Mouse (Mus musculus): ENCODE data around the gene C8a. TPM values are rescaled to one million over a fixed set of nuclear protein-coding genes. Genes with fewer than 3 reads are reported as not detected.

The C8a gene
- polyA plus RNA-seq (2014; fragmentation: Nextera tagmentation; extraction: Ambion mirVana): 0.11 TPM in 1 of 2 replicates, not detected in the other

- H3K4me2 ChIP-seq (ENCODE audit: low read length): no peak within 1 kb of the TSS
- no peaks in the 10 kb centered on the region for H3K9me3 ChIP-seq (ENCODE audit: control insufficient read depth, low read length)
- WGBS: 93% methylated on average over 3 of the region's 3 CpGs
- H3K9ac ChIP-seq (replicated peaks; ENCODE audit: low read length): no peak within 1 kb of the TSS
- no peak within 1 kb of the TSS for H3K27ac ChIP-seq (replicated peaks; ENCODE audit: low read depth, low read length)
- H3K27me3 ChIP-seq (ENCODE audit: control insufficient read depth, insufficient read depth, low read length): no peaks in the 10 kb centered on the region
- no peak within 1 kb of the TSS for H3K4me3 ChIP-seq (replicated peaks; ENCODE audit: low read depth, low read length)
- no peaks in the 10 kb centered on the region for H3K36me3 ChIP-seq (ENCODE audit: control insufficient read depth, insufficient read depth, low read length)
- no peak for DNase-seq
- no peak for ATAC-seq (ENCODE audit: low FRiP score, low TSS enrichment)
- no peaks in the 10 kb centered on the region for H3K4me1 ChIP-seq (ENCODE audit: control insufficient read depth, insufficient read depth, low read length)
Observed at GRCm38 (mm10) chr4:104876323-104876722, at the start of gene C8a. C8a (minus strand) TSS chr4:104876398.

GRCm38 (mm10) chr4:104925383-104925782 is 49.2 kb upstream of the C8a start:
- no peak overlapping the region for H3K4me3 ChIP-seq (replicated peaks; ENCODE audit: low read depth, low read length)
- no peaks in the 10 kb centered on the region for H3K9me3 ChIP-seq (ENCODE audit: control insufficient read depth, low read length)
- H3K9ac ChIP-seq (replicated peaks; ENCODE audit: low read length): no peak overlapping the region
- H3K36me3 ChIP-seq (ENCODE audit: control insufficient read depth, insufficient read depth, low read length): no peaks in the 10 kb centered on the region
- WGBS: 87% methylated on average over 5 of the region's 5 CpGs
- DNase-seq (no peak), ATAC-seq (ENCODE audit: low FRiP score, low TSS enrichment) (no peak)
- no peak overlapping the region for H3K27ac ChIP-seq (replicated peaks; ENCODE audit: low read depth, low read length)
- no peak overlapping the region for H3K4me2 ChIP-seq (ENCODE audit: low read length)
- H3K27me3 ChIP-seq (ENCODE audit: control insufficient read depth, insufficient read depth, low read length): no peaks in the 10 kb centered on the region
- no peaks in the 10 kb centered on the region for H3K4me1 ChIP-seq (ENCODE audit: control insufficient read depth, insufficient read depth, low read length)

GRCm38 (mm10) chr4:104918017-104918416 is 41.8 kb upstream of the C8a start:
- no peaks in the 10 kb centered on the region for H3K4me1 ChIP-seq (ENCODE audit: control insufficient read depth, insufficient read depth, low read length)
- H3K36me3 ChIP-seq (ENCODE audit: control insufficient read depth, insufficient read depth, low read length): no peaks in the 10 kb centered on the region
- DNase-seq (no peak), ATAC-seq (ENCODE audit: low FRiP score, low TSS enrichment) (no peak)
- H3K4me3 ChIP-seq (replicated peaks; ENCODE audit: low read depth, low read length): no peak overlapping the region
- H3K9ac ChIP-seq (replicated peaks; ENCODE audit: low read length): no peak overlapping the region
- H3K27ac ChIP-seq (replicated peaks; ENCODE audit: low read depth, low read length): no peak overlapping the region
- H3K9me3 ChIP-seq (ENCODE audit: control insufficient read depth, low read length): no peaks in the 10 kb centered on the region
- no peaks in the 10 kb centered on the region for H3K27me3 ChIP-seq (ENCODE audit: control insufficient read depth, insufficient read depth, low read length)
- H3K4me2 ChIP-seq (ENCODE audit: low read length): no peak overlapping the region
- WGBS: 87% methylated on average over 6 of the region's 6 CpGs

GRCm38 (mm10) chr4:104914711-104915247 is 38.6 kb upstream of the C8a start:
- H3K4me3 ChIP-seq (replicated peaks; ENCODE audit: low read depth, low read length): no peak overlapping the region
- H3K36me3 ChIP-seq (ENCODE audit: control insufficient read depth, insufficient read depth, low read length): no peaks in the 10 kb centered on the region
- no peak overlapping the region for H3K9ac ChIP-seq (replicated peaks; ENCODE audit: low read length)
- no peaks in the 10 kb centered on the region for H3K27me3 ChIP-seq (ENCODE audit: control insufficient read depth, insufficient read depth, low read length)
- no peaks in the 10 kb centered on the region for H3K4me1 ChIP-seq (ENCODE audit: control insufficient read depth, insufficient read depth, low read length)
- no peaks in the 10 kb centered on the region for H3K9me3 ChIP-seq (ENCODE audit: control insufficient read depth, low read length)
- ATAC-seq (ENCODE audit: low FRiP score, low TSS enrichment) (no peak), DNase-seq (no peak)
- H3K27ac ChIP-seq (replicated peaks; ENCODE audit: low read depth, low read length): no peak overlapping the region
- WGBS: 72% methylated on average over 6 of the region's 6 CpGs
- H3K4me2 ChIP-seq (ENCODE audit: low read length): no peak overlapping the region

- Histone ChIP-seq H3K4me3 (replicated peaks; ENCODE audit: low read depth, low read length) (no peak within 1 kb of the TSS), H3K4me2 (ENCODE audit: low read length) (peak within 1 kb of the TSS; percentile 39), H3K36me3 (ENCODE audit: control insufficient read depth, insufficient read depth, low read length) (no peaks in the 10 kb centered on the region), H3K27ac (replicated peaks; ENCODE audit: low read depth, low read length) (no peak within 1 kb of the TSS), H3K9me3 (ENCODE audit: control insufficient read depth, low read length) (no peaks in the 10 kb centered on the region), H3K4me1 (ENCODE audit: control insufficient read depth, insufficient read depth, low read length) (no peaks in the 10 kb centered on the region), H3K9ac (replicated peaks; ENCODE audit: low read length) (no peak within 1 kb of the TSS), H3K27me3 (ENCODE audit: control insufficient read depth, insufficient read depth, low read length) (no peaks in the 10 kb centered on the region)
- 24% methylated on average over 23 of the region's 23 CpGs for WGBS
- no peak for ATAC-seq (ENCODE audit: low FRiP score, low TSS enrichment)
- DNase-seq: no peak
Observed at GRCm38 (mm10) chr4:104913291-104914129, 37.3 kb upstream of the C8a start, which contains the start of gene Fyb2. Fyb2 (plus strand) TSS chr4:104913456.

GRCm38 (mm10) chr4:104911685-104912084 is 35.5 kb upstream of the C8a start:
- no peak overlapping the region for H3K27ac ChIP-seq (replicated peaks; ENCODE audit: low read depth, low read length)
- H3K9ac ChIP-seq (replicated peaks; ENCODE audit: low read length): no peak overlapping the region
- H3K4me3 ChIP-seq (replicated peaks; ENCODE audit: low read depth, low read length): no peak overlapping the region
- no peaks in the 10 kb centered on the region for H3K4me1 ChIP-seq (ENCODE audit: control insufficient read depth, insufficient read depth, low read length)
- no peaks in the 10 kb centered on the region for H3K27me3 ChIP-seq (ENCODE audit: control insufficient read depth, insufficient read depth, low read length)
- DNase-seq (peak; percentile 77), ATAC-seq (ENCODE audit: low FRiP score, low TSS enrichment) (no peak)
- no peaks in the 10 kb centered on the region for H3K9me3 ChIP-seq (ENCODE audit: control insufficient read depth, low read length)
- 34% methylated on average over 7 of the region's 7 CpGs for WGBS
- no peak overlapping the region for H3K4me2 ChIP-seq (ENCODE audit: low read length)
- no peaks in the 10 kb centered on the region for H3K36me3 ChIP-seq (ENCODE audit: control insufficient read depth, insufficient read depth, low read length)

- ATAC-seq (ENCODE audit: low FRiP score, low TSS enrichment) (peak; percentile 55; the same call in 1 of the 2 replicates), DNase-seq (peak; percentile 76)
- Histone ChIP-seq H3K9me3 (ENCODE audit: control insufficient read depth, low read length) (no peaks in the 10 kb centered on the region), H3K27me3 (ENCODE audit: control insufficient read depth, insufficient read depth, low read length) (no peaks in the 10 kb centered on the region), H3K9ac (replicated peaks; ENCODE audit: low read length) (no peak overlapping the region), H3K4me3 (replicated peaks; ENCODE audit: low read depth, low read length) (no peak overlapping the region), H3K27ac (replicated peaks; ENCODE audit: low read depth, low read length) (no peak overlapping the region), H3K36me3 (ENCODE audit: control insufficient read depth, insufficient read depth, low read length) (no peaks in the 10 kb centered on the region), H3K4me1 (ENCODE audit: control insufficient read depth, insufficient read depth, low read length) (no peaks in the 10 kb centered on the region), H3K4me2 (ENCODE audit: low read length) (no peak overlapping the region)
- WGBS: 62% methylated on average over 6 of the region's 6 CpGs
Observed at GRCm38 (mm10) chr4:104905049-104905448, 28.9 kb upstream of the C8a start.

GRCm38 (mm10) chr4:104902836-104903235 is 26.6 kb upstream of the C8a start:
- Histone ChIP-seq H3K9me3 (ENCODE audit: control insufficient read depth, low read length) (no peaks in the 10 kb centered on the region), H3K27ac (replicated peaks; ENCODE audit: low read depth, low read length) (no peak overlapping the region), H3K9ac (replicated peaks; ENCODE audit: low read length) (no peak overlapping the region), H3K4me3 (replicated peaks; ENCODE audit: low read depth, low read length) (no peak overlapping the region), H3K4me1 (ENCODE audit: control insufficient read depth, insufficient read depth, low read length) (no peaks in the 10 kb centered on the region), H3K36me3 (ENCODE audit: control insufficient read depth, insufficient read depth, low read length) (no peaks in the 10 kb centered on the region), H3K4me2 (ENCODE audit: low read length) (no peak overlapping the region), H3K27me3 (ENCODE audit: control insufficient read depth, insufficient read depth, low read length) (no peaks in the 10 kb centered on the region)
- 82% methylated on average over 2 of the region's 2 CpGs for WGBS
- DNase-seq (no peak), ATAC-seq (ENCODE audit: low FRiP score, low TSS enrichment) (no peak)
